Mouse (Mus musculus): Measurements from ENCODE around the gene Orm2. TPM values are rescaled to one million over a fixed set of nuclear protein-coding genes. Genes with fewer than 3 reads are reported as not detected.

The Orm2 gene
- polyA plus RNA-seq, 1 experiment from 2014 or later = not detected

DNA sequence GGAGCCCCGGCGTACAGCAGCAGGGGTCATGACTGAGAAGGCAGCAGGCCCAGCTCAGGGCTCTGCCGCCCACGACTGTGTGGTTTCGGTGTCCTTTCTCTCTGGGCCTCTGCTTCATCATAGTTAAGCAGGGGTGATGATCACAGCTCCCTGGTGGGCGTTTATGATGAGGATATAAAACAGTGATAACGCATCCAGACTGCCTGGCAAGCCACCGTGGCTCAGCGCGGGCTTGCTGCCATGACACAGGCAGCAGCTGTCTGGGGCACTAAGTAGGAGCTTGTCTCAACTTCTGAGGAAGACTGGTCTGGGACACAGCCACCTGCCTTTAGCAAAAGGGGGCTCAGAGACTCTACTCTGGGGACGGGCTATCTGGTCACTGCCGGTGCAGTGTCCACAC is 21.2 kb downstream of the Orm2 start:
- H3K27ac ChIP-seq = no peak overlapping the region
- H3K4me3 ChIP-seq = no peak overlapping the region
- H3K9ac ChIP-seq = no peak overlapping the region
- no peaks in the 10 kb centered on the region for H3K9me3 ChIP-seq
- 87% methylated on average over 12 of the region's 12 CpGs for WGBS
- H3K4me2 ChIP-seq = no peak overlapping the region
- no peaks in the 10 kb centered on the region for H3K27me3 ChIP-seq (replicated peaks)
- ATAC-seq (replicated peaks) = no peak
- H3K4me1 ChIP-seq = peaks cover 5% of the 10 kb centered on the region; the same call in 1 of the 2 replicates
- H3K36me3 ChIP-seq (replicated peaks) = no peaks in the 10 kb centered on the region

DNA sequence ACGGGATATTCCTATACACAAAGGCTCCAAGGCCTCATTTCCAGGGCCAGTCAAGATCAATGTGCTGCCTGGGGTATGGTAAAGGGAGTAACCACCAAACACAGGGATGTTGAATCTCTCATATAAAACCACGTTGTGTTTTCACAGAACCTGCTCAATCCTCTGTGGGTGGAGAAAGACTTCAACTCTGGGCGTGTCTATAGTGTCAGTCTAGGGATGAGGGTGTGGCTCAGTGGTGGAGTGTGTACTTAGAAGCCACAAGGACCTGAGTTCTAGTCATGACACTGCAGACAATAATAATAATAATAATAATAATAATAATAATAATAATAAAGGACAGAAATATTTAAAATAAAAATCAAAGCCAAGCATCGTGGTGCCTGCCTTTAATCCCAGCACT is 22.0 kb downstream of the Orm2 start:
- Histone ChIP-seq H3K4me1 (peaks cover 13% of the 10 kb centered on the region), H3K36me3 (replicated peaks) (no peaks in the 10 kb centered on the region), H3K9ac (no peak overlapping the region), H3K9me3 (no peaks in the 10 kb centered on the region), H3K27ac (no peak overlapping the region), H3K27me3 (replicated peaks) (no peaks in the 10 kb centered on the region), H3K4me3 (no peak overlapping the region), H3K4me2 (no peak overlapping the region)
- WGBS = 95% methylated on average over 4 of the region's 4 CpGs
- ATAC-seq (replicated peaks) = no peak

DNA sequence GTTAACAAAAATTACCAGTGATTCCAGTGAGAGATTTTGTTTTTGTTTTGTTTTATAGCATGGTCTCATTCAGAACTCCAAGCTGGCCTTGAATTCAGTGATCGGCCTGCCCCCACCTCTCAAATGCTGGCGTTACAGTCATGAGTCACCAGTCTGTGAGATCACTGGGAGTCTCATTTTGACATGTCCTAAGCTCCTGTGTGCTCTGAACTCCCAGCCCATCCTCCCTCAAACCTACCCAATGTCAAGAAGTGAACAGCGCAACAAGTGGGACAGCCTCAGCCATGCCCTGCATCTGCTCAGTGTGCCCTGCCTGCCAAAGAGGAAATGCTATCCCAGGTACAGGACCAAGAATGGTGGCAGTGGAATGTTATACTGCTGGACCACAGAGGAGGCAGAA is 23.0 kb downstream of the Orm2 start:
- no peak overlapping the region for H3K9ac ChIP-seq
- H3K4me1 ChIP-seq = peaks cover 15% of the 10 kb centered on the region
- H3K4me2 ChIP-seq = no peak overlapping the region
- no peaks in the 10 kb centered on the region for H3K27me3 ChIP-seq (replicated peaks)
- H3K4me3 ChIP-seq = no peak overlapping the region
- H3K36me3 ChIP-seq (replicated peaks) = no peaks in the 10 kb centered on the region
- 93% methylated on average over 3 of the region's 3 CpGs for WGBS
- no peak for ATAC-seq (replicated peaks)
- no peak overlapping the region for H3K27ac ChIP-seq
- H3K9me3 ChIP-seq = no peaks in the 10 kb centered on the region

DNA sequence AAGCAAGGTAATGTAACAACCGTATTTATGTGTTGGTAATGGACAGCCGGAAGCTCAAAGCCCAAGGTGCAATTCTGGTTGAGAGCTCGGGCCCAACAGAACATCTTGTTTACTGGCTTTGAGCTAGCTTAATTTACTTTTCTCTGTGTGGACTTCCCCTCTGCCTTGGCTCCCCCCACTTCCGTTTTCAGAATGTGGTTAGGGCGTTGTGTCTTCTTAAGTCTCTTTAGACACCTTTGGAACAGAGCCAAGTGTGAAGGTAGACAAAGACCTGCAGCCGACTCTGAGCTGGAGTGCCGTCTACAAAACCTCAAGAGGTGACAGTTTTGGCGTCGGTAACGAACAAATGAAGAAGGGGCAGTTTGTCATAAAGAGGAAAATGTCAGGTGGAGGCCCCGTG is 23.5 kb downstream of the Orm2 start:
- no peak overlapping the region for H3K4me2 ChIP-seq

DNA sequence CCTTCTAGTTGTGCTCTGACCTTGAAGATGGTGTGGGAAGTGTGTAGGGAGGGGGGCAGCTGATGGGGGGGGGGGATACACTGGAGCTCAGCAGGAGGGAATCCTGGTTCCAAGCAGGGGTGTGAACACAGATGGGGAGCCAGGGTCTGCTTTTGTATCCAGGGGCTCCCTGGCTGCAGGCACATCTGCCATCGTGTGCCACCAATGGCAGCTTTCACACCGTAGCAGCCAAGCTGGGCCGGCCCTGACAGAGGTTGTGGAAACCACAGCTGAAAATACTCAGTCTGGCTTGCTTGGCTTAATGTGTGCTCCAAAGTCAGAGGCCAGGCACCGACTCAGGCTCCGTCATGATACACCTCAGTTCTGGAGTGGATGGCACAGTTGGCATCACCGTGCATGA is 25.8 kb downstream of the Orm2 start:
- Histone ChIP-seq H3K4me1 (peaks cover 15% of the 10 kb centered on the region), H3K4me2 (no peak overlapping the region), H3K9ac (no peak overlapping the region), H3K4me3 (no peak overlapping the region), H3K27me3 (replicated peaks) (no peaks in the 10 kb centered on the region), H3K36me3 (replicated peaks) (no peaks in the 10 kb centered on the region), H3K27ac (no peak overlapping the region), H3K9me3 (no peaks in the 10 kb centered on the region)
- 59% methylated on average over 6 of the region's 6 CpGs for WGBS
- no peak for ATAC-seq (replicated peaks)

More for the DNA sequence above, 23.5 kb downstream of the Orm2 start:
- H3K27ac ChIP-seq = no peak overlapping the region
- no peaks in the 10 kb centered on the region for H3K9me3 ChIP-seq
- no peaks in the 10 kb centered on the region for H3K36me3 ChIP-seq (replicated peaks)
- ATAC-seq (replicated peaks) = no peak
- 79% methylated on average over 11 of the region's 11 CpGs for WGBS
- peaks cover 15% of the 10 kb centered on the region for H3K4me1 ChIP-seq
- H3K9ac ChIP-seq = no peak overlapping the region
- no peak overlapping the region for H3K4me3 ChIP-seq
- H3K27me3 ChIP-seq (replicated peaks) = no peaks in the 10 kb centered on the region

DNA sequence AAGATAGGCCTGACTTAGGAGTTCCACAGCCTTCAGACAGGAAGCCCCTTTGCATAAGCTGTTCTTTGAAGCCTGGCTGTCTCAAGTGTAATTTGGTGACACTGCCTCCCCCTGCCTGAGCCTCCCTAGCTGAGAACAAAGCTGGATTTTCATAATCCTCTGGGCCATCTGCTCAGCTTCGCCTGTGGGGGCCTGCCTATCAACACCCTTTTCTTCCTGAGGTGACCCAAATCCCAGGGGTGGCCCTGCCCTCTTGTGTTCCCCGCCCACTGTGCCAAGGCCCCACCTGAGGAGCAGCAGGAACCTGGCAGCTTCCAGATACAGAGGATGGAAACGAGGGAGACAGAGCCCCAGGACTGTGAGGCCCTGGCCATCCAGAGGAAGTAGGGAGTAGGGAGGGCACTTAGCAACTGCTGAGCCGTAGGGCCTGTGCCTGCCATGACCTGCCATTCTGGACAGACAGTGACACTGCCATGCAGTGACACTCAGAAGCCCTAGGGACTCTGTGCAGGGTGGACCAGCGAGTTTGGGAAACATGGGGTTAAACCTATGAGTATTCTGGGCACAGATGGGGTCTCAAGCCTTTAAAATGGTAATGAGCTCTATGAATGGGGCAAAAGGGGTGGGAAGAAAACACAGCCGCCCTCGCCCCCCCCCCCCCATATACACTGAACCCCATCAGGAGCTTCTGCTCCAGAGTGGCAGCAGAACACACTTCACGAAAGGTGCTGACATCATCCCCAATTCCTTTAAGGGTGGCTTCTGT is 27.1 kb downstream of the Orm2 start:
- Histone ChIP-seq H3K4me3 (no peak overlapping the region), H3K27ac (peak overlapping the region; percentile 71), H3K36me3 (replicated peaks) (no peaks in the 10 kb centered on the region), H3K9me3 (no peaks in the 10 kb centered on the region), H3K4me1 (peaks cover 15% of the 10 kb centered on the region), H3K9ac (no peak overlapping the region), H3K4me2 (no peak overlapping the region), H3K27me3 (replicated peaks) (no peaks in the 10 kb centered on the region)
- ATAC-seq (replicated peaks) = peak; percentile 79
- WGBS = 14% methylated on average over 8 of the region's 8 CpGs

DNA sequence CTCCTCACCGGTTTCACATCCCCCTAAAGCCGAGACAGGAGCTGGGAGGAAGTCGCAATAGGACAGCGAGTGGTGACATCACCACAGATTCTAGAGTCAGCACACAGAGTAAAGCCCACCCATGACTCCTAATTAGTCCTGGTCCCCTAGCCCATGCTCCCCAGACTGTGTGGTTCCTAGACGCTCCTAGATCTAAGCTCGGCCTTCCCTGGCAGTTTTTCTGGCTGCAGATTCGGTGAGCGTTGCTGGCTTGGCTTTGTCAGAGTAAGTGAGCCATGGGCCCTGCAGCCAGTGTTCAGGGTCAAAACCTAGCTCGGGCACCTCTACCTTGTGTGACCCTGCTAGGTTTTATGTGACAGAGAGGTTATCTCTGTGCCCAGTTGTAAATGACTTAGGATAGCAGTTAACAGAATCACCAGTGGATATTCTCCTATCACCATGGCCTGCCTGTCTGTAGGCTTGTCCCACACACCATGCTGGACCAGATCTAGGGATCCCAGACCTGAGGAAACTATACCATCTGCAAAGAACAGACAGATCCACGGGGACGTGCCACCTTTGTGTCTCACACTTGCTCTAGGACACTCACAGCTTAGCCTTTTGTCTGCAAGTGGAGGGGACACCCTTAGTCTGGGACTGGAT is 27.8 kb downstream of the Orm2 start:
- 30% methylated on average over 11 of the region's 11 CpGs for WGBS
- peaks cover 15% of the 10 kb centered on the region for H3K4me1 ChIP-seq
- H3K9me3 ChIP-seq = no peaks in the 10 kb centered on the region
- H3K36me3 ChIP-seq (replicated peaks) = no peaks in the 10 kb centered on the region
- H3K4me3 ChIP-seq = no peak overlapping the region
- no peak overlapping the region for H3K9ac ChIP-seq
- H3K4me2 ChIP-seq = no peak overlapping the region
- H3K27me3 ChIP-seq (replicated peaks) = no peaks in the 10 kb centered on the region
- peak overlapping the region; percentile 71; the same call in 1 of the 2 replicates for H3K27ac ChIP-seq
- ATAC-seq (replicated peaks) = peak; percentile 56

DNA sequence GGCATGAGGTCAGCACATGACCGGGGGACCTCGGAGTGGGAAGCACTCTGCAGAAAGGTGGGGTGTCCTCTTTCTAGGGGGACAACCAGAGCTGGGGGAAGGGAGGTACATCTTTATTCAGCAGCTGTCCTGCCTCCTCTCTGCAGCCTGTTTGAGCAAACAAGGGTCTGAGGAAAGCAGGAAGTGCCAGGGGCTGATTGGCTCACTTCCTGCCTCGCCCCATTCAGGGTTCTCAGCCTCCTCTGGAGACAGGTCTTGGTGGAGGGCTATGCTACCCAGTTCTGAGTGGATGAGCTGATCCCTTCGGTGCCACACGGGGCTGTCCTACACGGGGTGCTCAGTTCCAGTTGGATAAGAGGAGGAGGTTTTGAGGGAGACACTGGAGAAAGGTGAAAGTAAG is 29.1 kb downstream of the Orm2 start:
- Histone ChIP-seq H3K9me3 (no peaks in the 10 kb centered on the region), H3K9ac (no peak overlapping the region), H3K4me2 (no peak overlapping the region), H3K36me3 (replicated peaks) (no peaks in the 10 kb centered on the region), H3K4me3 (no peak overlapping the region), H3K4me1 (peaks cover 15% of the 10 kb centered on the region), H3K27ac (no peak overlapping the region), H3K27me3 (replicated peaks) (no peaks in the 10 kb centered on the region)
- no peak for ATAC-seq (replicated peaks)
- 89% methylated on average over 6 of the region's 6 CpGs for WGBS

DNA sequence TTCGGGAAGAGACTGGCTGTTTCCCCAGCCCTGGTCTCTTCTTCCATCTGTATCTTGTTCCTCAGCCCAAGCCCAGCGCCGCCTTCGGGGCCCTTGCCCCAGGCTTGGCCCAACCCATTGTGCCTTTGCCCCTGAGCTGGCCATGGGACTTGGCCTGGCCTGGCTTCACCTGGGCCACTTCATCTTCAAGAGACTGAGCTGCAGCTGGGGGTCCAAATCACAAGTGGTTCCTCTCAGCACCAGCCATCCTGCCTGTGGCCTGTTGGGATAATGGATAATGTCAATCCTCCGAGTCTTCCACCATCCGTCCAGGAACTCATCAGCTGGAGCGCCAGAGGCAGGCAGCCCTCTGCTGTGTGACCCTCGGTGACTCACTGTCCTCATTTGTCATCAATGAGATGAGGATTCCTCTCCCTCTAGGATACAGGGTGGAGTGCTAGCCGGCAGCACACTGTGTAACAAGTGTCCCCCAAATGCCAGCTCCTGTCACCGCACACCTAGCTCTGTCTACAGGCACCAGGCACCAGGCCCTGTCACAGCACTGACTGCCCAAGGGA is 35.8 kb downstream of the Orm2 start:
- 90% methylated on average over 10 of the region's 10 CpGs for WGBS
- no peak overlapping the region for H3K27ac ChIP-seq
- no peak overlapping the region for H3K4me2 ChIP-seq
- no peaks in the 10 kb centered on the region for H3K9me3 ChIP-seq
- no peak for ATAC-seq (replicated peaks)
- no peaks in the 10 kb centered on the region for H3K36me3 ChIP-seq (replicated peaks)
- no peaks in the 10 kb centered on the region for H3K27me3 ChIP-seq (replicated peaks)
- H3K9ac ChIP-seq = no peak overlapping the region
- H3K4me3 ChIP-seq = no peak overlapping the region
- peaks cover 10% of the 10 kb centered on the region for H3K4me1 ChIP-seq

DNA sequence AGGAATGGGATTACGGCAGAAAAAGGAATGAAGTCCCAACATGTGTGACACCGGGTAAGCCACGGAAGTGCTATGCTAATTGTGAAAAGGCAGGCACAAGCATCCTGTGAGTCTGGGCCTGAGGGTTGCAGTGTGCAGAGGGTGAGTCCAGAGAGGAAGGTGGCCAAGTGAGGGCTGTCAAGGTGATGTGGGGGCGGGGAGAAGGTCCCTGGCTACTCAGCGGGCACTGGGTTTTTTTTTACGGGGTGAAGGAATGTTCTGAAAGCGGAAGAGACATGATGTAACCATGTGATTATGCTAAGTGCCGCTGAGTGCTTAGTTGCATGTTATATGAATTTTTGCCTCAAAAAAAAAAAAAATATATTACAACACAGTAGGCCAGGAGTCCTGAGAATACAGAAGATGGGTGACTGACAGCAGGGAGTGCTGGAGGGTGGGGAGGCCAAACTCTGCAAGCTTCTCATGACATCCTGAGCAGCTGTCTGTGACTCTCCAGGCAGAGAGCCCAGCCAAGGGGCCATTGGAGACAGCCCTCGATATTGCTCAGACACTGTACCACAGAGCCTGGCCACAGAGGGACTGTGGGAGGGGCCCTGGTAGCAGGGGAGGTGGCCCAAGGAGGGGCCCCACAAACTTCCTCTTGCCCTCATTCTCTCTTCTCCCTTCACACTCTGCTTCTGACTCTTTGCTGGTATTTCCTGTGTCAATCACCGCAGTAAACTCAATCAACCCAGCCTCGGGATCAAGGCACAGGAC is 36.8 kb downstream of the Orm2 start:
- H3K36me3 ChIP-seq (replicated peaks) = no peaks in the 10 kb centered on the region
- H3K27ac ChIP-seq = no peak overlapping the region
- peaks cover 19% of the 10 kb centered on the region for H3K4me1 ChIP-seq
- H3K9ac ChIP-seq = no peak overlapping the region
- no peak overlapping the region for H3K4me3 ChIP-seq
- no peaks in the 10 kb centered on the region for H3K27me3 ChIP-seq (replicated peaks)
- no peak for ATAC-seq (replicated peaks)
- no peaks in the 10 kb centered on the region for H3K9me3 ChIP-seq
- 70% methylated on average over 11 of the region's 11 CpGs for WGBS
- no peak overlapping the region for H3K4me2 ChIP-seq

DNA sequence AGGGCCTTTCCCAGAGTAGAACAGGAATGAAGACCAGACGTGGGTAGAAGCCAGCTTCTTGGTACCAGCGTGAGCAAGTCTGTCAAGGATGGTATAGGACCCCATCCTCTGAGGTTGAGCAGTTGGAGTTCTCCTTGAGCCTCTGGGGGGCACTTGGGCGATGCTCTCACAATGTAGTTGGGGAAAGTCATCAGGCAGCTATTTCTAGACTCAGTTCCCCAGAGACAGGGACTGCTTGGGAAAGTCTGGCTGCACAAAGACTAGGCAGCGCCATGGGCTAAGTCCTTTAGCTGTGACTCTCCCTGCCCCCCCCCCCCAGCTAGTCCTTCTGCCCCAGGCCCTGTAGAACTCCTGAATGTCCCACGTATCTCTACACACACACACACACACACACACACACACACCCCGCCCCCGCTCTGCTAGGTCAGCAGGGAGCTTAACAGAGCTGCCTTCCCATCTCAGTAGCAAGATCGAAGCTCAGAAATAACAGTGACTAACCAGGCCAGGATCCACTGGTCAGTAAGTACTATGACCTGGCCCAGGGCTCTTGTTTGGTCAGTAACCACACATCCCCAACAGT is 37.5 kb downstream of the Orm2 start:
- no peak for ATAC-seq (replicated peaks)
- Histone ChIP-seq H3K36me3 (replicated peaks) (no peaks in the 10 kb centered on the region), H3K4me3 (no peak overlapping the region), H3K4me1 (peaks cover 27% of the 10 kb centered on the region), H3K27me3 (replicated peaks) (no peaks in the 10 kb centered on the region), H3K9me3 (no peaks in the 10 kb centered on the region), H3K4me2 (no peak overlapping the region), H3K9ac (no peak overlapping the region), H3K27ac (no peak overlapping the region)
- WGBS = 62% methylated on average over 8 of the region's 8 CpGs

All from midbrain, embryonic 15.5 days (tissue).